Mouse (Mus musculus): Measurements from ENCODE around the gene Grin2c.

Gene Grin2c

DNA sequence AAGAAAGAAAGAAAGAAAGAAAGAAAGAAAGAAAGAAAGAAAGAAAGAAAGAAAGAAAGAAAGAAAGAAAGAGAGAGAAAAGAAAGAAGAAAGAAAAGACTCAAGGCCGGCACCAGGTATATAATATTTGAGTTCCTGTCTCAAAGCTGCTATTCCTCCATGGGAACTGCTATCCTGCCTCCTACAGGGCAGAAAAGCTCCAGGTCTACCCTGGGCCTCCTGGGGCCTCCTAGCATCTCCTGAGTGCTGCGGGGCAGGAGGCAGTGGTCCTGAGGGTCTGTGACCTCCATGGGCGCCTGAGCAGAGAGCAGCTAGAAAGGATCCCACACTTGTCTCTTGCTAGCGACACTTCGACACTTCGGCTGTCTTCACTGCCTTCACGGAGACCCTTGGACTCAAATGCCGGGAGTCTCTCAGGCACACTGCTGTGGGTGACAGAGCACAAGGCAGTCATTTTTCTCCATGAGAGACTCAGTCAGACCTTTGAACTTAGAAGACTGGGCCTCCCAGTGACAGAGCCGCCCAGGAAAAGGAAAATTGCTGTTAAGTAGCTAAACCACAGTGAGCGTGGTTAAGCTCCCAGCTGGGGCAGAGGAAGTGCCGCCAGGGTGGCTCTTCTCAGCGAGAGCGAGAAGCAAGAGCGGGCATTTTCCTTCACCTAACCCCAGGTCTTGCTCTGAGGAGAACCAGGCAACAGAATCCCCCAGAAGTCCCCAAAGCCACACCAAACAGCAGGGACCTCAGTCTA is 35.7 kb downstream of the Grin2c start:
- DNase-seq (ENCODE audit: low spot score): no peak

GRCm38 (mm10) chr11:115229021-115229930 is 37.8 kb downstream of the Grin2c start:
- DNase-seq (ENCODE audit: low spot score): no peak

GRCm38 (mm10) chr11:115228430-115228829 is 38.6 kb downstream of the Grin2c start:
- DNase-seq (ENCODE audit: low spot score): no peak

- DNase-seq (ENCODE audit: low spot score): no peak
These were observed 39.4 kb downstream of the Grin2c start for GRCm38 (mm10) chr11:115227640-115228039.

- DNase-seq (ENCODE audit: low spot score): no peak
These were observed 40.1 kb downstream of the Grin2c start for GRCm38 (mm10) chr11:115226811-115227491.

DNA sequence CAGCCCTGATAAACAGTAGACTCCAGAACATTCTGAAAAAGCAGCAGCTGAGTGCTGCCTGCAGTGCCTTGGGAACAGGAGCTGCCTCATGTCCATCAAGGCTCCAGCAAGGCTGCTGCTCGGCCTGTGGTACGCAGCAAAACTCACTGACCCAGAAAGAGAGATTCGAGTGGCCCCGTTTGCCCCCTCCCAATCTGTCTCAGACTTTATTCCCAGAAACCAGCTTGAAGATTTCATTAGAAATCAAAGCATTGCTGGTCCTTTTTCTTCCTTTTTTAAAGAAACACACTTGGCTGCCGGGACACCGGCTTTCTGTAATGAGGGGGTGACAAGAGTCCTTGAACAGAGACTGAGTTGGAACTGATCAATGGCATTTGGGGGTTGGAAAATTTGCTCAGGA is 41.7 kb downstream of the Grin2c start:
- no peak for DNase-seq (ENCODE audit: low spot score)

DNA sequence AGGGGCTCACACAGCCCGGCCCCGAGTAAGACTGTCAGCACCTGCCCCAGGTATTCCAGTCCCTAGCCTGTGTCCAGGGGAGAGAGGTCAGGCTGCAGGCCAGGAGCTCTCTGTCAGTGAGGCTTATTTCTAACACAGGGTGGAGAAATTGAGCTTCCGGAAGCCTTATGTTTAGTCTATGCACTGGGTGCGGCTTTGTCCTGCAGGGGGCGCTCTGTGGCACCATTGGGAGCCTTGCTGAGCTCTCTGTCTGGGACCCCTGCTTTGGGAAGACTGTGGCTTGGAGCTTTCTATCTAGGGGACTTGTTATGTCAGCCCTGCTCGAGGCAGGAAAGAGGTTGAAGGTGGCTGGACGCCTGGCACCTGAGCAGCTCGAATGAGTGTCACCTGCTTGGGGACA is 42.2 kb downstream of the Grin2c start:
- no peak for DNase-seq (ENCODE audit: low spot score)

GRCm38 (mm10) chr11:115223877-115224276 is 43.2 kb downstream of the Grin2c start:
- no peak for DNase-seq (ENCODE audit: low spot score)

DNA sequence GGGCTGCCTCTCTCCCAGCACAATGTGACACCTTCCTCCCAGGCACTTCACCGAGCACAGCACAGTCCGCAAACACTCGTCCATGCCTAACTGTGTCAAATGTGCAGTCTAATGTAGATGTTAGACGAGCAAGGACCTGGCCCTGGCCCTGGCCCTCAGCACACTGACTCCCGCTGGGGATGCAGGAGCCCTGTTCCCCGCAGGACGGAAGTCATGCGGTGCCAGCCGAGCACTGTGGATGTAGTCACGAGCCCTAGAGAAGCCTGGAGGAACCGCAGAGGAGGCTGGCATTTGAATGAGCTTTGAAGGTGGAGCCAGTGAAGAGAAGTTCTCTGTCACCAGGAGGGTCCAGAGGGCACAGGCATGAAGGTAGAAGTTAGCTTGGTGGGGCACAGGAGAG is 43.6 kb downstream of the Grin2c start:
- DNase-seq (ENCODE audit: low spot score): no peak

DNA sequence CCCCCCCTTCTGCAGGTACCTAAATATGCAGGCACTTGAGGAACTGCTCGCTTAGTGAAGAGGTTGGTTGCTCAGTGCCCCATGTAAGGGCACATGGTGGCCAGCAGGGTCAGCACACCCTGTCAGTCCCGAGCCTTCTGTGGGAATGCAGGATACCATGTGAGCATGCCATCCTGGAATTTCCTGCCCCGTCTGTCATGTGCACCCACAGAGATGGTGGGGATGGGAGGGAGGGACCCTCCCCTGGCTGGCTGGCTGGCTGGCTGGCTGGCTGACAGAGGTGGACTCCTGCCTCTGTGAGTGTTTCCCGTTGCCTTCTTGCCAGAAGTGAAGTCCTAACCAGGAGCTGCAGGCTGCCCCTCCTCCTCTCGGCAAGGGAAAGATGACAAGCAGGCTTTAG is 44.5 kb downstream of the Grin2c start:
- DNase-seq (ENCODE audit: low spot score): no peak

GRCm38 (mm10) chr11:115222077-115222476 is 45.0 kb downstream of the Grin2c start:
- no peak for DNase-seq (ENCODE audit: low spot score)

DNA sequence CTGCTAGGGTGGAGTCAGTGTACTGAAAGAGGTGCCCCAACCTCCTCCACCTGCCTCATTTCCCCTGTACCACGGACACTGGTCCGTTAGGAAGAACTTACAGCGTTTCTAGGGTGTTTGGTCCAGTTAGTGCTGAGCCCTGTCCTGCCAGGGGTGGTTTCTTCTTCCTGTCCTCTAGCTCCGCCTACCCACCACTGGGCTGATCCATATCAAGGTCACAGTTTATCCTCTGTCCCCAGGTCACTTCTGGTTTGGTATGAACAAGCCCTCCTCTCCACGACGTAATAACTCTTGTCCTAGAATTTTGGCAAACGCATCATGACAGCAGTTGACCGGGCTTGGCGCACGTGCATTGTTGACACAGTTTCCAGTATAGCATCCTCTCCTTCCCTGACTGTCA is 47.4 kb downstream of the Grin2c start:
- no peak for DNase-seq (ENCODE audit: low spot score)

DNA sequence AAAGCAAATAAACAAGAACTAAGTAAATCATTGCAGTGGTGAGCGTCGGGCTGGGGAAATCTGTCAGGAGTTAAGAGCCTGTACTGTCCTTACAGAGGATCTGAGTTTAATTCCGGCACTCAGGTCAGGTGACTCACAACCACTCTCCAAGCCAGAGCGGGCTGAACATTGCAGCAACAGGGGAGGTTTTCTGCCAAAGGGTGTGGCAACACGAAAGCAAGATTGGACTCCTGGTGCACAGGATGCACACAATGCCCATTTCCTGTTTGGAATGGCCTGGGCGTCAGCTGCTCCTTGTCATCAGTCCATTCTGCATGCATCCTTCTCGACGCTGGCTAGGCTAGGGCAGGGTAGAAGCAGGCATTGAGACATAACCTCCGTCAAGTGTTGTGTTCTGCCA is 47.8 kb downstream of the Grin2c start:
- no peak for DNase-seq (ENCODE audit: low spot score)

DNA sequence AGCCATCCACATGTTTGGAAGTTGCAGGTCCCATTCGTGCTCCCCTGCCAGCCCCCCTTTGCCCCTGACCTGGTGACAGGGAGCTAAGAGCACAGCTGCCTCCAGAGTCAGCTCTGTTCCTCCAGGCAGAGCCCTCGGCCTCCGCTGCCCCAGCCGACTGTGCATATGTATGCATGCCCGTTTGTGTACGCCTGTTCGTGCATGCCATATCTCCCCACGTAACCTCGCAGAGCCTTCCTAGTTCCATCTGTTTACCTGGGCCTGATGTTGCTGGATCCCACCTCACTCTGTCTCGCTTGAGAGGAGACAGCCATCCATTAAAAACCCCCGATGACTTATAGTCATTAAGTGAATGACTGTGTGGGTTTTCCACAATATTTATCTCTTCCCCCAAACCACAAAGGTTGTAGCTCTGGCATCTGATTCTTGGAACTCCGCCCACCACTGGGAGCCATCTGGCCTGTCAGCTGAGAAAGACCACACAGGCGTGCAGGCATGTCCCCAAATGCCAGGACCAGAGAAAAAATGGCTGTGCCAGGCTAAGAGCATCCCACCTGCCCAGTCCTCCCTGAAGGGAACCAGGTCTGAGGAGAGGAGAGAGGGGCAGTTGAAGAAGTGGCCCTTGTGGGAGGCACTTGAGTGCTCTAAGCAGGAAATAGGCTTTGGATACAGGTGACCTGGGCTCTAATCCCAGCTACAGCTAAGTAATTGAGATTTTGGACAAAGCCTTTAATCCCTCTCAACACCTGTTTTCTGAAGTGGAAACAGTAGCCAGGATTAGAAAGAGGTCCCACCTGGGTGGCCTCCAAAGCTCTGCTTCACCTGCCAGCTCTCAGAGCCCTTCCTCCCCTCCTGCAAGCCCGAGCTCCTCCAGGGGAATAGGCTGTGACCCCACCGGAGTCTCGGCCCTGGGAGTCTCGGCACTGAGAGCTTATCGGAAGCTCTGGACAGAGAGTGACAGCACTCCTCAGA is 49.3 kb downstream of the Grin2c start:
- no peak for DNase-seq (ENCODE audit: low spot score)

DNA sequence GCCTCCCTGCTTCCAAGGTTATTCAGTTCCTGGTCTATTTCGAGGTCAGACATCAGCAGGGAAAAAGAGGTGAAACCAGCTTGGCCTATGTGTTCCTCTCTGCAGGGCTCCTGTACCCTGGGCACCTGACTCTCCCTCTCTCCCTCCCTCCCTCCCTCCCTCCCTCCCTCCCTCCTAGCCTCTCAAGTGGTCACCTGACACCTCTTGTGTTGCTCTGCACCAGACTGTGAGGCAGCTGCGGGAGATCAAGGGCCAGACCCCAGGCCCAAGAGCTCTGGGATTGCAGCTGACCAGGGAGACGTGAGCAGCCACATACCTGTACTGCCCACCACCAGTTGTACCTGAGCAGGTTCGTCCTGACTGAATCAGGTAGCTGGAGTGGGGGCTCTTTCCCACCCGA is 51.9 kb downstream of the Grin2c start:
- DNase-seq (ENCODE audit: low spot score): no peak

- no peak for DNase-seq (ENCODE audit: low spot score)
These were observed 54.9 kb downstream of the Grin2c start for GRCm38 (mm10) chr11:115212116-115212515.

DNA sequence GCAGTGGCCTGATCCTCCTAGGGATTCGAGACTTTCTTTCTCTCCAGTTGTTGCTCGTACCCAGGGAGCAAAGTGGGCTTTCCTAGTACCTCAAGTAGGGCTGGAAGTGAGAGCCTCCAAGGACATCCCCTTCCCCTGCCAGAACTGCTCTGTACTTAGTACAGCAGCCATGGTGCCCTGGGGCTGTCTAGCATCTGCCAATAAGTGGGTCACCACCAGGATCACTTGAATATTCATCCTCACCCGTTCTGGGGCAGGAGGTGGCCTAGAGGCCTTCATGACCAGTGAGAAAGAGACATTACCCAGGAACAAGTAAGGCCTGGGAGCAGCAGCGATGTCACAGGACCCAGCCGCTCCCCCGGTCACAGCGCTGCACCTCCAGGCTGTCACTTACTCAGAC is 57.1 kb downstream of the Grin2c start:
- no peak for DNase-seq (ENCODE audit: low spot score)

- no peak for DNase-seq (ENCODE audit: low spot score)
These were observed 58.0 kb downstream of the Grin2c start for GRCm38 (mm10) chr11:115208776-115209732.

DNA sequence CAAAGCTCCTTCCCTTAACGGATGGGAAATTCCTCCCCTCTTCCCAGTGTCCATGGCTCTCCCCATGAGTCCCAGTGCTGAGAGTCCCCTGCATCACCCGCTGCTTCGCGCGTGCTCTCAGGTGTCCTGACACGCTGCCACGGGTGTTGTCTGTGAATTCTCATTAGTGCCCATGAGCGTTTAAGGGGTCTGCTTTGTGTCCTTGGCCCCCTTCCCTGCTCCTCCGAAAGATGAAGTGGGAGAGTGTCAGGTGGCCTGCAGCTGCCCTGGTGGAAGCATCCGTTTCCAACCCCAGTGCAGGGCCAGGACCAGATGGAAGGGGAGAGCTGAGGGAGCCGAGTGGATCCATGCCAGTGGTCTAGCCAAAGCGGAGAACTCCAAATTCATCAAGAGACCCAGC is 58.9 kb downstream of the Grin2c start:
- no peak for DNase-seq (ENCODE audit: low spot score)

- no peak for DNase-seq (ENCODE audit: low spot score)
These were observed 64.3 kb downstream of the Grin2c start for GRCm38 (mm10) chr11:115202756-115203155.

Data from left cerebral cortex, adult 11 months (tissue).